Mouse (Mus musculus) granulocyte monocyte progenitor cell, adult 5-6 weeks (primary cell): Measurements from ENCODE around the gene Gcn1l1. TPM values are rescaled to one million over a fixed set of nuclear protein-coding genes. Genes with fewer than 3 reads are reported as not detected.

Experiments used
- ATAC-seq: replicated peaks from 2 replicates; pipeline ENCODE4 v1.8.0; 2016; ENCODE audit warnings: mild to moderate bottlenecking, moderate TSS enrichment, inconsistent platforms; ENCODE audit not compliant: poor library complexity, severe bottlenecking
- total RNA-seq, 2 experiments: library from RNA; stranded (forward) in 1 of 2; stranded (reverse) in 1 of 2; fragments of 200-712, 200-1000 nt in 1 of 2; fragments of >200 nt in 1 of 2; fragmentation: Nextera tagmentation in 1 of 2; gene quantifications; 2 replicates each; pipeline ENCODE4 v1.2.3; 2014 to 2017

The Gcn1l1 gene
- total RNA-seq, 2 experiments from 2014 or later = 26.9 to 37.4 TPM

- ATAC-seq = no peak
These were observed 21.7 kb downstream of the Gcn1l1 start for GRCm38 (mm10) chr5:115586780-115587179.

GRCm38 (mm10) chr5:115591028-115591427 lies 26.0 kb downstream of the Gcn1l1 start:
- peak; percentile 38 for ATAC-seq

GRCm38 (mm10) chr5:115591506-115591905 lies 26.5 kb downstream of the Gcn1l1 start:
- no peak for ATAC-seq

- no peak for ATAC-seq
These were observed 38.5 kb downstream of the Gcn1l1 start for GRCm38 (mm10) chr5:115603561-115603960.

GRCm38 (mm10) chr5:115611566-115611965 lies 46.5 kb downstream of the Gcn1l1 start:
- no peak for ATAC-seq

- ATAC-seq = no peak
These were observed 48.3 kb downstream of the Gcn1l1 start for GRCm38 (mm10) chr5:115613332-115613731.

GRCm38 (mm10) chr5:115614948-115615347 lies 49.9 kb downstream of the Gcn1l1 start:
- peak; percentile 62 for ATAC-seq

GRCm38 (mm10) chr5:115619690-115620089 lies 54.6 kb downstream of the Gcn1l1 start:
- ATAC-seq = no peak

- no peak for ATAC-seq
These were observed 57.6 kb downstream of the Gcn1l1 start for GRCm38 (mm10) chr5:115622686-115623085.

GRCm38 (mm10) chr5:115623694-115624440 lies 58.8 kb downstream of the Gcn1l1 start:
- ATAC-seq = peak; percentile 61

- no peak for ATAC-seq
These were observed 61.3 kb downstream of the Gcn1l1 start for GRCm38 (mm10) chr5:115626237-115626886.

GRCm38 (mm10) chr5:115628083-115628482 lies 63.0 kb downstream of the Gcn1l1 start:
- peak; percentile 65 for ATAC-seq

GRCm38 (mm10) chr5:115629672-115630071 lies 64.6 kb downstream of the Gcn1l1 start:
- no peak for ATAC-seq

- no peak for ATAC-seq
These were observed 65.2 kb downstream of the Gcn1l1 start for GRCm38 (mm10) chr5:115630291-115630690.

- peak; percentile 71 for ATAC-seq
These were observed 66.7 kb downstream of the Gcn1l1 start, which contains the start of gene Rab35 for GRCm38 (mm10) chr5:115631505-115632357. Gene Rab35 (plus strand): TSS chr5:115631908.

GRCm38 (mm10) chr5:115632358-115632714 lies 67.3 kb downstream of the Gcn1l1 start:
- ATAC-seq = no peak

GRCm38 (mm10) chr5:115633060-115633459 lies 68.0 kb downstream of the Gcn1l1 start:
- ATAC-seq = no peak

- ATAC-seq = no peak
These were observed 69.0 kb downstream of the Gcn1l1 start for GRCm38 (mm10) chr5:115634046-115634445.

GRCm38 (mm10) chr5:115635536-115635935 lies 70.5 kb downstream of the Gcn1l1 start:
- ATAC-seq = peak; percentile 75

- ATAC-seq = no peak
These were observed 79.1 kb downstream of the Gcn1l1 start for GRCm38 (mm10) chr5:115644192-115644591.

- ATAC-seq = no peak
These were observed 83.8 kb downstream of the Gcn1l1 start for GRCm38 (mm10) chr5:115648876-115649275.
